Mouse (Mus musculus): ENCODE measurements around the gene Smarcc2. TPM values are rescaled to one million over a fixed set of nuclear protein-coding genes. Genes with fewer than 3 reads are reported as not detected.

Gene Smarcc2
- total and polyA plus RNA-seq, 2 experiments from 2014 or later: 32.9 to 40.8 TPM

- no peaks in the 10 kb centered on the region for H3K27me3 ChIP-seq (ENCODE audit: control insufficient read depth, insufficient read depth, low read length)
- ATAC-seq (ENCODE audit: insufficient read depth, low read depth) (no peak), DNase-seq (ENCODE audit: low spot score) (no peak)
- no peak overlapping the region for H3K4me2 ChIP-seq (ENCODE audit: low read depth, low read length)
- no peak for TF ChIP-seq EP300 (IDR thresholded peaks at IDR 0.05; ENCODE audit: low read depth)
- TF ChIP-seq CTCF (IDR thresholded peaks at IDR 0.05; ENCODE audit: low read depth): no peak
- peaks cover 48% of the 10 kb centered on the region for H3K36me3 ChIP-seq (replicated peaks; ENCODE audit: control insufficient read depth, insufficient read depth, low read length)
- H3K4me1 ChIP-seq (ENCODE audit: control insufficient read depth, insufficient read depth): peaks cover 14% of the 10 kb centered on the region; the same call in 1 of the 2 replicates
- no peak overlapping the region for H3K4me3 ChIP-seq (ENCODE audit: low read depth, low read length)
- H3K9ac ChIP-seq (replicated peaks; ENCODE audit: low read depth, low read length): no peak overlapping the region
- H3K9me3 ChIP-seq (replicated peaks; ENCODE audit: control insufficient read depth, low read length): no peaks in the 10 kb centered on the region
- no peak overlapping the region for H3K27ac ChIP-seq (ENCODE audit: low read depth)
- WGBS: 87% methylated on average over 8 of the region's 8 CpGs
Observed at GRCm38 (mm10) chr10:128436376-128436775, 22.7 kb upstream of the Smarcc2 start.

GRCm38 (mm10) chr10:128438675-128439279 is 20.3 kb upstream of the Smarcc2 start:
- ATAC-seq (ENCODE audit: insufficient read depth, low read depth): no peak
- H3K27ac ChIP-seq (ENCODE audit: low read depth): no peak overlapping the region
- H3K4me3 ChIP-seq (ENCODE audit: low read depth, low read length): no peak overlapping the region
- TF ChIP-seq EP300 (IDR thresholded peaks at IDR 0.05; ENCODE audit: low read depth): no peak
- no peak for TF ChIP-seq CTCF (IDR thresholded peaks at IDR 0.05; ENCODE audit: low read depth)
- no peak overlapping the region for H3K9ac ChIP-seq (replicated peaks; ENCODE audit: low read depth, low read length)
- 68% methylated on average over 10 of the region's 10 CpGs for WGBS
- H3K4me1 ChIP-seq (ENCODE audit: control insufficient read depth, insufficient read depth): peaks cover 14% of the 10 kb centered on the region; the same call in 1 of the 2 replicates
- H3K9me3 ChIP-seq (replicated peaks; ENCODE audit: control insufficient read depth, low read length): no peaks in the 10 kb centered on the region
- no peaks in the 10 kb centered on the region for H3K27me3 ChIP-seq (ENCODE audit: control insufficient read depth, insufficient read depth, low read length)
- H3K36me3 ChIP-seq (replicated peaks; ENCODE audit: control insufficient read depth, insufficient read depth, low read length): peaks cover 51% of the 10 kb centered on the region
- H3K4me2 ChIP-seq (ENCODE audit: low read depth, low read length): no peak overlapping the region
- DNase-seq (ENCODE audit: low spot score): no peak

- peaks cover 10% of the 10 kb centered on the region; the same call in 1 of the 2 replicates for H3K4me1 ChIP-seq (ENCODE audit: control insufficient read depth, insufficient read depth)
- H3K4me3 ChIP-seq (ENCODE audit: low read depth, low read length): no peak overlapping the region
- no peak overlapping the region for H3K27ac ChIP-seq (ENCODE audit: low read depth)
- DNase-seq (ENCODE audit: low spot score) (peak; percentile 64), ATAC-seq (ENCODE audit: insufficient read depth, low read depth) (no peak)
- 44% methylated on average over 10 of the region's 10 CpGs for WGBS
- TF ChIP-seq CTCF (IDR thresholded peaks at IDR 0.05; ENCODE audit: low read depth) (peak; percentile 58), EP300 (IDR thresholded peaks at IDR 0.05; ENCODE audit: low read depth) (no peak)
- H3K9me3 ChIP-seq (replicated peaks; ENCODE audit: control insufficient read depth, low read length): no peaks in the 10 kb centered on the region
- no peaks in the 10 kb centered on the region for H3K27me3 ChIP-seq (ENCODE audit: control insufficient read depth, insufficient read depth, low read length)
- peaks cover 51% of the 10 kb centered on the region for H3K36me3 ChIP-seq (replicated peaks; ENCODE audit: control insufficient read depth, insufficient read depth, low read length)
- no peak overlapping the region for H3K4me2 ChIP-seq (ENCODE audit: low read depth, low read length)
- no peak overlapping the region for H3K9ac ChIP-seq (replicated peaks; ENCODE audit: low read depth, low read length)
Observed at GRCm38 (mm10) chr10:128440407-128440806, 18.6 kb upstream of the Smarcc2 start.

GRCm38 (mm10) chr10:128441324-128442119 is 17.5 kb upstream of the Smarcc2 start:
- Histone ChIP-seq H3K9me3 (replicated peaks; ENCODE audit: control insufficient read depth, low read length) (no peaks in the 10 kb centered on the region), H3K27me3 (ENCODE audit: control insufficient read depth, insufficient read depth, low read length) (no peaks in the 10 kb centered on the region), H3K4me2 (ENCODE audit: low read depth, low read length) (no peak overlapping the region), H3K27ac (ENCODE audit: low read depth) (no peak overlapping the region), H3K4me3 (ENCODE audit: low read depth, low read length) (no peak overlapping the region), H3K4me1 (ENCODE audit: control insufficient read depth, insufficient read depth) (no peaks in the 10 kb centered on the region), H3K36me3 (replicated peaks; ENCODE audit: control insufficient read depth, insufficient read depth, low read length) (peaks cover 40% of the 10 kb centered on the region), H3K9ac (replicated peaks; ENCODE audit: low read depth, low read length) (no peak overlapping the region)
- 88% methylated on average over 10 of the region's 10 CpGs for WGBS
- ATAC-seq (ENCODE audit: insufficient read depth, low read depth) (no peak), DNase-seq (ENCODE audit: low spot score) (no peak)
- TF ChIP-seq EP300 (IDR thresholded peaks at IDR 0.05; ENCODE audit: low read depth) (no peak), CTCF (IDR thresholded peaks at IDR 0.05; ENCODE audit: low read depth) (no peak)

- DNase-seq (ENCODE audit: low spot score): no peak
- Histone ChIP-seq H3K4me1 (ENCODE audit: control insufficient read depth, insufficient read depth) (no peaks in the 10 kb centered on the region), H3K4me2 (ENCODE audit: low read depth, low read length) (no peak overlapping the region), H3K36me3 (replicated peaks; ENCODE audit: control insufficient read depth, insufficient read depth, low read length) (peaks cover 30% of the 10 kb centered on the region), H3K27me3 (ENCODE audit: control insufficient read depth, insufficient read depth, low read length) (no peaks in the 10 kb centered on the region), H3K27ac (ENCODE audit: low read depth) (no peak overlapping the region), H3K9ac (replicated peaks; ENCODE audit: low read depth, low read length) (no peak overlapping the region), H3K9me3 (replicated peaks; ENCODE audit: control insufficient read depth, low read length) (no peaks in the 10 kb centered on the region), H3K4me3 (ENCODE audit: low read depth, low read length) (no peak overlapping the region)
- TF ChIP-seq CTCF (IDR thresholded peaks at IDR 0.05; ENCODE audit: low read depth) (no peak), EP300 (IDR thresholded peaks at IDR 0.05; ENCODE audit: low read depth) (no peak)
- WGBS: 90% methylated on average over 1 of the region's 1 CpGs
- no peak for ATAC-seq (ENCODE audit: insufficient read depth, low read depth)
Observed at GRCm38 (mm10) chr10:128442718-128443117, 16.3 kb upstream of the Smarcc2 start.

All from heart, postnatal 0 days (tissue).